Mouse (Mus musculus) CD8-positive naive resting alpha-beta T cell, adult 57 days (primary cell): ENCODE data around the gene Icam5. TPM values are rescaled to one million over a fixed set of nuclear protein-coding genes. Genes with fewer than 3 reads are reported as not detected.

Source experiments
- total RNA-seq: library from RNA; stranded (reverse); gene quantifications from one replicate; pipeline ENCODE4 v1.2.4, GENCODE M21; 2023

The Icam5 gene
- total RNA-seq: 0.21 TPM

GRCm38 (mm10) chr9:21031896-21032351, at the start of gene Icam5:
Gene Icam5, plus strand, starts transcription at chr9:21032073.

GRCm38 (mm10) chr9:21002627-21003551, 29.0 kb upstream of the Icam5 start, which contains the start of gene Mrpl4:
Gene Mrpl4, plus strand, starts transcription at chr9:21002738.

GRCm38 (mm10) chr9:21015571-21016130, 16.2 kb upstream of the Icam5 start, which contains the start of gene Icam1:
Gene Icam1, plus strand, starts transcription at chr9:21015985.

GRCm38 (mm10) chr9:21029291-21030054, 2.4 kb upstream of the Icam5 start, which contains the start of gene Icam4:
Gene Icam4, plus strand, starts transcription at chr9:21029373.

GRCm38 (mm10) chr9:21067006-21067684, 35.3 kb downstream of the Icam5 start, which contains the start of gene Zglp1:
Gene Zglp1, minus strand, starts transcription at chr9:21067093.

GRCm38 (mm10) chr9:21073044-21073840, 41.4 kb downstream of the Icam5 start, which contains the start of the genes Gm49373 and Fdx1l:
Gene Gm49373, minus strand, starts transcription at chr9:21073096.
Gene Fdx1l, minus strand, starts transcription at chr9:21073614.

Other genes starting within 250 kb of the Icam5 start
- 0.15 TPM for gene Col5a3, start 217.0 kb upstream of the Icam5 start, total RNA-seq
- gene Rdh8, start 213.6 kb upstream of the Icam5 start, total RNA-seq: not detected
- gene A230050P20Rik, start 163.4 kb upstream of the Icam5 start, total RNA-seq: 72.1 TPM
- gene Angptl6, start 152.3 kb upstream of the Icam5 start, total RNA-seq: 2.3 TPM
- gene Ppan, start 143.9 kb upstream of the Icam5 start, total RNA-seq: 90.6 TPM
- gene Eif3g, start 133.4 kb upstream of the Icam5 start, total RNA-seq: 177 TPM
- gene Dnmt1, start 72.2 kb upstream of the Icam5 start, total RNA-seq: 90.9 TPM
- 2.6 TPM for gene S1pr2, start 55.3 kb upstream of the Icam5 start, total RNA-seq
- gene Mrpl4, start 29.3 kb upstream of the Icam5 start, total RNA-seq: 41.4 TPM
- 44.3 TPM for gene Icam1, start 16.1 kb upstream of the Icam5 start, total RNA-seq
- 0.92 TPM for gene Icam4, start 2.7 kb upstream of the Icam5 start, total RNA-seq
- gene Zglp1, start 35.0 kb downstream of the Icam5 start, total RNA-seq: not detected
- 1.7 TPM for gene Gm49373, start 41.0 kb downstream of the Icam5 start, total RNA-seq
- 25.2 TPM for gene Fdx1l, start 41.5 kb downstream of the Icam5 start, total RNA-seq
- gene Gm38431, start 59.9 kb downstream of the Icam5 start, total RNA-seq: 12.2 TPM
- gene Raver1, start 59.9 kb downstream of the Icam5 start, total RNA-seq: 107 TPM
- gene Tyk2, start 99.2 kb downstream of the Icam5 start, total RNA-seq: 48.3 TPM
- gene Cdc37, start 117.9 kb downstream of the Icam5 start, total RNA-seq: 131 TPM
- 0.92 TPM for gene Pde4a, start 133.6 kb downstream of the Icam5 start, total RNA-seq
- 37.0 TPM for gene Keap1, start 207.3 kb downstream of the Icam5 start, total RNA-seq
- not detected for gene S1pr5, start 216.4 kb downstream of the Icam5 start, total RNA-seq
- 56.6 TPM for gene Atg4d, start 233.2 kb downstream of the Icam5 start, total RNA-seq